Mouse (Mus musculus) frontal cortex, postnatal 14 days (tissue): Measurements from ENCODE around the gene Cbl.
"Not testable (repeated sequence)": the region's sequence is repeated elsewhere in the genome, so short reads cannot be mapped to it uniquely, and the experiment has no call there.

Source experiments
- DNase-seq, 2 experiments: peaks; one replicate each; pipeline ENCODE4 v3.0.0; 2022; ENCODE audit warnings: low spot score in 2 of 2

Gene Cbl

GRCm38 (mm10) chr9:44130581-44131275 is 103.1 kb downstream of the Cbl start:
- DNase-seq = no peak

GRCm38 (mm10) chr9:44130034-44130433 is 103.8 kb downstream of the Cbl start:
- no peak for DNase-seq

- no peak for DNase-seq
Measured at GRCm38 (mm10) chr9:44129633-44130032, 104.2 kb downstream of the Cbl start.

GRCm38 (mm10) chr9:44127351-44127801 is 106.5 kb downstream of the Cbl start:
- DNase-seq = no peak

DNA sequence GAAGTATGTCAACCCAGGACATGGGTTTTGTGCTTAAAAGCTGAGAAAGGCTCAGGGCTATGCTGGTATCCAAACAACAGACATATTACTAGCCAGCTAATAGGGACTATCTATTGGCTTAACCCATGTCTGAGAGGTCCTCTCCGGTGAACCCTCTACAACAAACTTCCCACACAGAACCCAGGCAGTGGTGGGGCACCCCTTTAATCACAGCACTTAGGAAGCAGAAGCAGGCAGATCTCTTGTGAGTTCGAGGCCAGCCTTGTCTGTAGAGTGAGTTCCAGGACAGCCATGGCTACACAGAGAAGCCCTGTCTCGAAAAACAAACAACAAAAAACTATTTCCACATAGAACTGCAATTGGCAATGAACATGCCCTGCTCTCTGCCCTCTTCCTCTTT is 107.1 kb downstream of the Cbl start:
- DNase-seq = no peak

DNA sequence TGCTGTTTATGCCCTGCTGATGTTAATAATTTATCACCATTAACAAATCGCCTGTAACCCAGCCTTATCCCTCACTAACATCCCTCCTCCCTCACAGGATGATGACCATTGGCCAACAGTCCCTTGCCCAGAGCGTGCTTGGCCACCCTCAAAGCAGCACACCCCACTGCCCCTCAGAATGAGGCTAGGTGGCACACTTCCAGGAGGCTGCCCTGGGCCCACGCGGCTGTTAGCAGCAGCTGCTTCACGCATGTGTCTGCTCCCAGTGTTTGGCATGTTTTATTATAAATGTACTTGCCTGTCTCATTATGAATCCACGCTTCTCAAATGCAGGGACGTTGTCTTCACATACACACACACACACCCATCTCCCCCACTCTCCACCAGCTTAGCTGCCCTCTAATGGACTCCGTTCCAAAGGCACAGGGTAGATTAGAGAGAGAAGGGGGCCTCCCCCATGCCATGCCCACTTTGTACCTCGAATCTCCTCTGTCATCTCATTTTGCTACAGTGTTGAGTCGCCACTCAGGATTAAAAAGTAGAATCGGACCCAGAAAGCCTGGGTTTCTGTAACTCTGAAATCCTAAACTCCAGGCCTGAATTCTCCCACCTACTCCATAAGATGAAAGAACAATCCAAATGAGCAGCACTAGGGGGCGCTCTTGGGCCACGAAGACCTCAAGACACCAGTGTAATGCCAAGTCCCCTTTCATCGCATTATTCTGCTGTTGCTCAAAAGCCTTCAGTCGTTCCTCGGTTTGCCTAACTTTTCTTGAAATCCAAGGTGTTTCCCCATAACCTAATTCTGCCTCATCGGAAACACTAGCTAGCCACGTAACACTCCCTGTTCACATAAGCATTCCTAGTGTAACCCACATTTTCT is 108.1 kb downstream of the Cbl start:
- peak; percentile 72 to 90 for DNase-seq

DNA sequence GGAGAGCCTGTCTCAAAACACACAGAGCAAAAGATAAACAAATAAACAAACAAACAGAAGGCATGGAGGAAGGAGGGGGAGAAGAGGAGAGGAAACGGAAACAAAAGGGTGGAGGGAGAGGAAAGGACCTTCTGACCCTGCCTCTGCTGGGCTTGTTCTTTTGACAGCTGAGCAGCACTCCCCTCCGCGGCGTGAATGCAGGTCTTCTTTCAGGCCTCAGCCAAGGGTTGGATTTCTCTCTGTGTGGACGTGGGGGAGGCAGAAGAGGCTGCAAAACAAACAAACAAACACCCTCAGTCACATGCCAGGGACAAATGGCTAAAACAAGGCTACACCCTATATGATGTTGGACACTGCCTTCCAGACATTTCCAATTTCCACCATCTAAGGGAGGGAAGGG is 108.8 kb downstream of the Cbl start:
- no peak for DNase-seq

GRCm38 (mm10) chr9:44124317-44124716 is 109.5 kb downstream of the Cbl start:
- DNase-seq = no peak

GRCm38 (mm10) chr9:44119948-44120465 is 113.8 kb downstream of the Cbl start:
- no peak for DNase-seq

DNA sequence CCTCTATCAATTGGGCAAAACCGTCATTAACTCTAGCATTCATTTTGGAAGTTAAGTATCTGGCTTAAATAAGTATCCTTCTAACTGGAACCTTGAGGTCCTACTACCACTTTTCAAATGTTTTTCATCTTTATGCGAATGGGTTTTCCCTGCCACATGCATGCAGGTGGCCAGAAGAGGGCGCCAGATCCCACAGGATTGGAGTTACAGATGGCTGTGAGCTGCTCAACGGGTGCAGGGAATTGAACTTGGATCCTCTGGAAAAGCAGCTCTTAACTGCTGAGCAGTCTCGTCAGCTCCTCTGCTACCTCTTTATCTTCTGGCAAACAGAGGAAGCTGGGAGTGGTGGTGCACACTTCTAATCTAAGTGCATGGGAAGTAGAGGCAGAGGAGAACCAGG is 114.8 kb downstream of the Cbl start:
- DNase-seq = no peak

DNA sequence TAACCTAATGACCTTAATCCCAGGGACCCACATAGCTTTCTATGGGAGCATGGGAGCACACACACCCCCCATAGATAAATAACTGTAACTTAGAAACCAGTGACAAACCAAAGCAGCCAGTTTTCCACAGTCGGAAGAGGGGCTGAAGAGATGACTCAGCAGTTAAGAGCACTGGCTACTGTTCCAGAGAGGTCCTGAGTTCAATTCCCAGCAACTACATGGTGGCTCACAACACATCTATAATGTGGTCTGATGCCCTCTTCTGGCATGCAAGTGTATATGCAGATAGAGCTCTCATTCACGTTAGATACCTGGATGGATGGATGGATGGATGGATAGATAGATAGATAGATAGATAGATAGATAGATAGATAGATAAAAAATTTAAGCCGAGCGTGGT is 117.7 kb downstream of the Cbl start:
- DNase-seq = no peak

- no peak for DNase-seq
Measured at GRCm38 (mm10) chr9:44115599-44115998, 118.2 kb downstream of the Cbl start.

- DNase-seq = no peak
Measured at GRCm38 (mm10) chr9:44114453-44114852, 119.4 kb downstream of the Cbl start.

DNA sequence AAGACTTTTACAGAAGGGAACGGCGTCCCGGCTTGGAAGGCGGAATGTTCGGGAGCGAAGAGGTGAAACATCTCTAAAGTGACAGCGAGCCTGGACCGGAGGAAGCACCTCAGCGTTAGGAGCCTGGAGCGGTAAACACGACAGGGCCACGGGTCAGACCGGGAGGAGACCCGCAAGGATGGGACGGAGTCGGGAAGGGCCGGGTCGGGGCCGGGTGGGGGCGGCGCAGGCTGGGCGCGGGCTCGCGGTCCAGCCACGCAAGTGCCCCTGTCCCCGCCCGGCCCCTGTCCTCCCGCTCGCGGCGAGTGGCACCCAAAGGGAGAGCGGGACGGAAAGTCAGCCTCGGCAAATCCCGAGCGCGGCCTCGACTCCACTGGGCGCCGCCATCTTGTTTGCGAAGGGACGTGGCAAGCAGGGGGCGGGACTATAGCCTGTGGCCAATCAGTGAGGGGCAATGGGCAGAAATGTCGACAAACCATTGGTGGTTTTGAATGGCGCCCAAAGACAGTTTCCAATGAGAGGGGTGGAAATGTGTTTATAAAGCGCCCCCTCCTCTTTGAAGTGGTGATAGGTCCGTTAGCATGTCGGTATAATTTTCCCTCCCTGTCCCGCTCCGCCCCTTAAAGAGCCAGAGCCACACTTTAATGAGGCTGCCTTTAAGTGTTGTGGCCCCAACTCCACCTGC is 120.6 kb downstream of the Cbl start, which contains the start of the genes Gm49380 and Rnf26:
Gene Gm49380, minus strand, starts transcription at position 396 of the 685 bp plus-strand sequence.
Gene Rnf26, minus strand, starts transcription at position 413 of the 685 bp plus-strand sequence.
- peak; percentile 94 for DNase-seq

- DNase-seq = not testable (repeated sequence)
Measured at GRCm38 (mm10) chr9:44111909-44112308, 121.9 kb downstream of the Cbl start.

- peak; percentile 70 to 79 for DNase-seq
Measured at GRCm38 (mm10) chr9:44109360-44110095, 124.3 kb downstream of the Cbl start.

GRCm38 (mm10) chr9:44108269-44109055 is 125.4 kb downstream of the Cbl start:
- DNase-seq = no peak

- no peak for DNase-seq
Measured at GRCm38 (mm10) chr9:44107557-44108179, 126.2 kb downstream of the Cbl start.

DNA sequence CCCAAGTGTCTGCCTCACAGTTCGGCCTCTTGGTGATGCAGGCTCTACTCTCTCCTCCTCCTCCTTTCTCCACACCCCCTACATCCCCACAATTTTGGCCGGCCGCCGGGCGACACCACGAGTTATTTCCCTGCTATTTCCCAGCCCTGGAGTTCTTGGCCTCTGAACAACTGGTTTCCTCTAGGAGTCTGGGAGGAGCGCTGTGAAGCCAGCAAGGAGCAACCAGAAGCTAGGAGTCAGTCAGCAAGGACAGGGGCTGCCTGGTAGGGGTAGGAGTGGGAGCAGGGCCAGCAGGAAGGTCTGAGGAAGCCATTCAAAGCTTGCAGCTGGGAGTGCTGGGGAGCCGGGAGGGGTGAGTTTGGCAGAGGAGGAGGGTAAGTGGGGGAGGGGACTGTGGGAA is 126.7 kb downstream of the Cbl start, which contains the start of gene C1qtnf5:
Gene C1qtnf5, plus strand, starts transcription at position 136 of the 400 bp plus-strand sequence.
- peak; percentile 69 to 79 for DNase-seq

DNA sequence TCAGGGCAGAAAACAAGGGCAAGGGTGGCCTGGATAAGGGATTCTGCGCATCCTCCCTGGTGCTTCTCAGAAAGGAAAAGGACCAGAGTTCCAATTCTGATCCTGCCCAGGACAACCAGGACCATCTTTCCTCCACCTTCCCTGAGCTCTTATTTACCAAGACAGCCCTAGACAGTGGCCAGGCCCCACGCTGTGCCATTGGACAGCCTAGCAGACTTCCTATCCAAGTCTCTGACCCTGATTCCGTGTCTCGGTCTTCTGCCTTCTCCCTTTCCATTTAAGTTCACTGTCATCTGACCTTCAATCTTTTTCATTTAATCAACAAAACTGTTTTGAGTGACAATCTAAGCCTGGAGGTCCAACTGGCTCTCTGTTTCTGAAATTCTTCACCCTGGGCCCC is 127.3 kb downstream of the Cbl start:
- DNase-seq = no peak
